Mouse (Mus musculus) bone marrow, adult 2 months (tissue): ENCODE data around the gene Tlr11.

Source experiments
- CTCF ChIP-seq: fragments of 200-500 bp; IDR thresholded peaks from 2 replicates; pipeline ENCODE4 v1.5.1; 2011; ENCODE audit warnings: low read length, control low read depth; ENCODE audit not compliant: control insufficient read depth, insufficient read depth
- POLR2A ChIP-seq: fragments of 200-500 bp; IDR thresholded peaks from 2 replicates; pipeline ENCODE4 v1.6.1; 2011; ENCODE audit warnings: low read depth, mild to moderate bottlenecking, control low read depth, low read length, borderline replicate concordance; ENCODE audit not compliant: control insufficient read depth

GRCm38 (mm10) chr14:50352438-50352837 is 5.3 kb upstream of the Tlr11 start:
- TF ChIP-seq POLR2A, result no peak
- TF ChIP-seq CTCF, result peak; percentile 40; the same call in 1 of the 2 replicates
